Mouse (Mus musculus): ENCODE data around the gene Ptpn1. TPM values are rescaled to one million over a fixed set of nuclear protein-coding genes. Genes with fewer than 3 reads are reported as not detected.

The Ptpn1 gene
- polyA plus RNA-seq, 1 experiment from 2014 or later: 87.3 TPM

GRCm38 (mm10) chr2:167972146-167972545, 40.3 kb downstream of the Ptpn1 start:
- peaks cover 10% of the 10 kb centered on the region for H3K4me1 ChIP-seq (replicated peaks; ENCODE audit: control insufficient read depth, insufficient read depth, low read length)
- 81% methylated on average over 5 of the region's 5 CpGs for whole genome bisulfite sequencing
- H3K9ac ChIP-seq (replicated peaks; ENCODE audit: low read depth, low read length): no peak overlapping the region
- no peak for ATAC-seq
- no peaks in the 10 kb centered on the region for H3K9me3 ChIP-seq (ENCODE audit: control insufficient read depth, low read length)
- no peaks in the 10 kb centered on the region for H3K27me3 ChIP-seq (replicated peaks; ENCODE audit: control insufficient read depth, insufficient read depth, low read length)
- H3K4me3 ChIP-seq (replicated peaks; ENCODE audit: low read length): no peak overlapping the region
- H3K27ac ChIP-seq (ENCODE audit: low read length): no peak overlapping the region
- no peak overlapping the region for H3K4me2 ChIP-seq (ENCODE audit: low read length)
- peaks cover 22% of the 10 kb centered on the region for H3K36me3 ChIP-seq (ENCODE audit: control insufficient read depth, insufficient read depth)

DNA sequence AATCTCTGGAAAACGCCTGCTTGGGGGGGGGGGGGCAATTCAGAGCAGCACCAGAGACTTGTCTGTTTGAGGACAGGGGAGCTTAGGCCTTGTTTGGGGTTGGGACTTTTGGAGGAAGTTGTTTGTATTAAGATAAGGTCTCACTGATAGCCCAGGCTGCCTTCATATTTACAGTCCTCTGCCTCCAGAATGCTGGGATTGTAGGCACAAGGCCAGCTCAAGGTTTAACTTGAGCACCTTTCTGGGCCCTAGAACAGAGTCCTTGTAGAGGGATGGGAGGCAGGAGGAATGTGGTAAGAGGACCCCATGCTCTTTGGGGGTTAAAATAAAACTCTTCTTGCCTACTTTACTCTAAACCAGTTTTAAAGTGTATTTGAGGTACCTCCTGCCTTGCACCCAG, 41.0 kb downstream of the Ptpn1 start:
- H3K27me3 ChIP-seq (replicated peaks; ENCODE audit: control insufficient read depth, insufficient read depth, low read length): no peaks in the 10 kb centered on the region
- H3K27ac ChIP-seq (ENCODE audit: low read length): no peak overlapping the region
- H3K36me3 ChIP-seq (ENCODE audit: control insufficient read depth, insufficient read depth): peaks cover 23% of the 10 kb centered on the region
- H3K9ac ChIP-seq (replicated peaks; ENCODE audit: low read depth, low read length): no peak overlapping the region
- no peak overlapping the region for H3K4me2 ChIP-seq (ENCODE audit: low read length)
- ATAC-seq: no peak
- H3K9me3 ChIP-seq (ENCODE audit: control insufficient read depth, low read length): no peaks in the 10 kb centered on the region
- H3K4me3 ChIP-seq (replicated peaks; ENCODE audit: low read length): no peak overlapping the region
- peaks cover 10% of the 10 kb centered on the region for H3K4me1 ChIP-seq (replicated peaks; ENCODE audit: control insufficient read depth, insufficient read depth, low read length)
- 40% methylated on average over 1 of the region's 1 CpGs for WGBS

DNA sequence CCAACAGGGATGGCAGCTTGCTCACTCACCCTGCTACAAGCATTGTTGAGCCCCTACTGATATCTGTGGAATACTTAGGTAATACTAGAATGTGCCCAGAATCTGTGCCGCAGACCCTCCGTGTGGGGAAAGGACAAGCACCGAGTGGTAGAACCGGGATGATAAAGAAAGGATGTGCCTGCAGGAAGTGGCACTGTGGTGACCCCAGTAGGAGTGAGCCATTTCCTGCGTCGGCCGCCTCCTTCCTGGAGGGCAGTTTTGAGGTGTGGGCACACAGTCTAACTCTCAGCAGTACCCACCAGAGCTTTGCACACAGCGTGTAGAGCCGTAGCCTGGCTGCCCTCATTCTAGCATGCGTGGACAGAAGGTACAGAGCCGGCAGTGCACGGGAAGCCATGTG, 43.9 kb downstream of the Ptpn1 start:
- H3K27me3 ChIP-seq (replicated peaks; ENCODE audit: control insufficient read depth, insufficient read depth, low read length): no peaks in the 10 kb centered on the region
- no peak overlapping the region for H3K27ac ChIP-seq (ENCODE audit: low read length)
- no peak for ATAC-seq
- no peaks in the 10 kb centered on the region for H3K4me1 ChIP-seq (replicated peaks; ENCODE audit: control insufficient read depth, insufficient read depth, low read length)
- peaks cover 19% of the 10 kb centered on the region for H3K36me3 ChIP-seq (ENCODE audit: control insufficient read depth, insufficient read depth)
- no peaks in the 10 kb centered on the region for H3K9me3 ChIP-seq (ENCODE audit: control insufficient read depth, low read length)
- H3K9ac ChIP-seq (replicated peaks; ENCODE audit: low read depth, low read length): no peak overlapping the region
- WGBS: 93% methylated on average over 12 of the region's 12 CpGs
- no peak overlapping the region for H3K4me3 ChIP-seq (replicated peaks; ENCODE audit: low read length)
- H3K4me2 ChIP-seq (ENCODE audit: low read length): no peak overlapping the region

GRCm38 (mm10) chr2:167978271-167978670, 46.4 kb downstream of the Ptpn1 start:
- Histone ChIP-seq H3K27me3 (replicated peaks; ENCODE audit: control insufficient read depth, insufficient read depth, low read length) (no peaks in the 10 kb centered on the region), H3K27ac (ENCODE audit: low read length) (no peak overlapping the region), H3K9me3 (ENCODE audit: control insufficient read depth, low read length) (no peaks in the 10 kb centered on the region), H3K4me2 (ENCODE audit: low read length) (no peak overlapping the region), H3K4me3 (replicated peaks; ENCODE audit: low read length) (no peak overlapping the region), H3K9ac (replicated peaks; ENCODE audit: low read depth, low read length) (no peak overlapping the region), H3K36me3 (ENCODE audit: control insufficient read depth, insufficient read depth) (peaks cover 16% of the 10 kb centered on the region), H3K4me1 (replicated peaks; ENCODE audit: control insufficient read depth, insufficient read depth, low read length) (no peaks in the 10 kb centered on the region)
- WGBS: 96% methylated on average over 10 of the region's 10 CpGs
- no peak for ATAC-seq

GRCm38 (mm10) chr2:167980391-167980790, 48.5 kb downstream of the Ptpn1 start:
- 89% methylated on average over 10 of the region's 10 CpGs for WGBS
- Histone ChIP-seq H3K27me3 (replicated peaks; ENCODE audit: control insufficient read depth, insufficient read depth, low read length) (no peaks in the 10 kb centered on the region), H3K9me3 (ENCODE audit: control insufficient read depth, low read length) (no peaks in the 10 kb centered on the region), H3K9ac (replicated peaks; ENCODE audit: low read depth, low read length) (no peak overlapping the region), H3K4me3 (replicated peaks; ENCODE audit: low read length) (no peak overlapping the region), H3K4me2 (ENCODE audit: low read length) (no peak overlapping the region), H3K4me1 (replicated peaks; ENCODE audit: control insufficient read depth, insufficient read depth, low read length) (no peaks in the 10 kb centered on the region), H3K27ac (ENCODE audit: low read length) (no peak overlapping the region), H3K36me3 (ENCODE audit: control insufficient read depth, insufficient read depth) (peaks cover 9% of the 10 kb centered on the region)
- ATAC-seq: no peak

DNA sequence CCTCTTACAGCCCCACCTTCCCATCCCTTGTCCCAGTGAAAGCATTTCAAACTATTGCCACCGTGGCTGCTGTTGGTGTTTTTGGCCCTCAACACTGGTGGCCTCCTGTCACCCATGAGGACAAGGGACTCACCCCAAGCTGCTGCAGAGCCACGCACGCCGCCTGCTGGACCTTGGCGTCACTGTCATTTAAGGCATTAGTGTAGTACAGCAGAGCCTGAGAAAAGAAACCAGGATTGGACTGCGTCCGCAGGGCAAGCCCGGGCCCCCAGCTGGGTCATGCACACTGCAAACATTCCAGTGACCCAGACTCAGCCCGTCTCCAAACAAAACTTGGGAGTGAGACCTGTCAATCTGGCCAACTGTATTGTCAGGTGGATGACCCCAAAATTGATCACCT, 50.8 kb downstream of the Ptpn1 start:
- H3K9ac ChIP-seq (replicated peaks; ENCODE audit: low read depth, low read length): no peak overlapping the region
- no peaks in the 10 kb centered on the region for H3K27me3 ChIP-seq (replicated peaks; ENCODE audit: control insufficient read depth, insufficient read depth, low read length)
- no peaks in the 10 kb centered on the region for H3K9me3 ChIP-seq (ENCODE audit: control insufficient read depth, low read length)
- no peak overlapping the region for H3K4me2 ChIP-seq (ENCODE audit: low read length)
- 55% methylated on average over 9 of the region's 9 CpGs for WGBS
- no peaks in the 10 kb centered on the region for H3K4me1 ChIP-seq (replicated peaks; ENCODE audit: control insufficient read depth, insufficient read depth, low read length)
- ATAC-seq: no peak
- no peak overlapping the region for H3K27ac ChIP-seq (ENCODE audit: low read length)
- no peaks in the 10 kb centered on the region for H3K36me3 ChIP-seq (ENCODE audit: control insufficient read depth, insufficient read depth)
- no peak overlapping the region for H3K4me3 ChIP-seq (replicated peaks; ENCODE audit: low read length)

- H3K4me2 ChIP-seq (ENCODE audit: low read length): no peak overlapping the region
- WGBS: 90% methylated on average over 5 of the region's 5 CpGs
Observed at GRCm38 (mm10) chr2:167984371-167984770, 52.5 kb downstream of the Ptpn1 start.

DNA sequence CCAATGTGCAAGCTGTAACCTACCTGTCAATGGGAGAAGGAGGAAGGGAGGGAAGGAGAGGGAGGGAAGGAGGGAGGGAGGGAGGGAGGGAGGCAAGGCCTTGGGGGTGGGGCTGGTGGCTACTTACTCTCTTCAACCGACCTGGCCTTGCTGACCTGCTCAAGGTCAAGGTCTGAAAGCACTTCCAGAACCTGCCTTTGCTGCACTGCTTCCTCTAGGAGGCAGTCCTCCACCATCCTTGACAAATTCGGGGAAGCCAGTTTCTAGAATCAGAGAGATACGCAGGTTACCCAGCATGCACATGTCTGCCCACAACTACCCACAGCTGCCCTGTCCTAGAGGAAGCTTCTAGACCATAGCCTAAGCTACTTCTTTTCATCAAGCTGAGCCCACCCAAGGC, 53.1 kb downstream of the Ptpn1 start:
- Histone ChIP-seq H3K9me3 (ENCODE audit: control insufficient read depth, low read length) (no peaks in the 10 kb centered on the region), H3K27ac (ENCODE audit: low read length) (no peak overlapping the region), H3K4me3 (replicated peaks; ENCODE audit: low read length) (no peak overlapping the region), H3K27me3 (replicated peaks; ENCODE audit: control insufficient read depth, insufficient read depth, low read length) (no peaks in the 10 kb centered on the region), H3K4me2 (ENCODE audit: low read length) (no peak overlapping the region), H3K36me3 (ENCODE audit: control insufficient read depth, insufficient read depth) (no peaks in the 10 kb centered on the region), H3K4me1 (replicated peaks; ENCODE audit: control insufficient read depth, insufficient read depth, low read length) (peaks cover 7% of the 10 kb centered on the region), H3K9ac (replicated peaks; ENCODE audit: low read depth, low read length) (no peak overlapping the region)
- WGBS: 49% methylated on average over 3 of the region's 3 CpGs
- no peak for ATAC-seq

More at GRCm38 (mm10) chr2:167984371-167984770, 52.5 kb downstream of the Ptpn1 start:
- Histone ChIP-seq H3K4me3 (replicated peaks; ENCODE audit: low read length) (no peak overlapping the region), H3K27me3 (replicated peaks; ENCODE audit: control insufficient read depth, insufficient read depth, low read length) (no peaks in the 10 kb centered on the region), H3K36me3 (ENCODE audit: control insufficient read depth, insufficient read depth) (no peaks in the 10 kb centered on the region), H3K9me3 (ENCODE audit: control insufficient read depth, low read length) (no peaks in the 10 kb centered on the region), H3K9ac (replicated peaks; ENCODE audit: low read depth, low read length) (no peak overlapping the region), H3K4me1 (replicated peaks; ENCODE audit: control insufficient read depth, insufficient read depth, low read length) (peaks cover 4% of the 10 kb centered on the region), H3K27ac (ENCODE audit: low read length) (no peak overlapping the region)
- no peak for ATAC-seq

DNA sequence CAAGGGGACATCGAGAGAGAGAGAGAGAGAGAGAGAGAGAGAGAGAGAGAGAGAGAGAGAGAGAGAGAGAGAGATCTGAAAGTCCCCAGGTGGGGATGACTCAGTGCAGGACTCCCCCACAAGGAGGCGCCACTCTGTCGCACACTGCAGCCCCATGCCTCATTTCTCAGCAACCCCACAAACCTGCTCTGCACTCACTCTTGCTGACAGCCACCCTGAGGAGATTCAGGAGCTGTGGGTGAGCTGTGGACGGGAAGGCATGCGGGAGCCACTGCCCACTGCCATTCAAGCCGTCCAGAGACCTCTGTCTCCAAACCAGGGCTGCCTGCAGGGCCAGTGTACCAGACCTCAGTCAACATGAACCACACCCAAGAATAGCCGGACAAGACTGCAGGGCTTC, 54.9 kb downstream of the Ptpn1 start:
- no peaks in the 10 kb centered on the region for H3K36me3 ChIP-seq (ENCODE audit: control insufficient read depth, insufficient read depth)
- no peak overlapping the region for H3K27ac ChIP-seq (ENCODE audit: low read length)
- H3K4me3 ChIP-seq (replicated peaks; ENCODE audit: low read length): no peak overlapping the region
- H3K4me1 ChIP-seq (replicated peaks; ENCODE audit: control insufficient read depth, insufficient read depth, low read length): peaks cover 7% of the 10 kb centered on the region
- no peak for ATAC-seq
- no peak overlapping the region for H3K9ac ChIP-seq (replicated peaks; ENCODE audit: low read depth, low read length)
- H3K9me3 ChIP-seq (ENCODE audit: control insufficient read depth, low read length): no peaks in the 10 kb centered on the region
- no peak overlapping the region for H3K4me2 ChIP-seq (ENCODE audit: low read length)
- H3K27me3 ChIP-seq (replicated peaks; ENCODE audit: control insufficient read depth, insufficient read depth, low read length): no peaks in the 10 kb centered on the region
- 24% methylated on average over 7 of the region's 7 CpGs for WGBS

DNA sequence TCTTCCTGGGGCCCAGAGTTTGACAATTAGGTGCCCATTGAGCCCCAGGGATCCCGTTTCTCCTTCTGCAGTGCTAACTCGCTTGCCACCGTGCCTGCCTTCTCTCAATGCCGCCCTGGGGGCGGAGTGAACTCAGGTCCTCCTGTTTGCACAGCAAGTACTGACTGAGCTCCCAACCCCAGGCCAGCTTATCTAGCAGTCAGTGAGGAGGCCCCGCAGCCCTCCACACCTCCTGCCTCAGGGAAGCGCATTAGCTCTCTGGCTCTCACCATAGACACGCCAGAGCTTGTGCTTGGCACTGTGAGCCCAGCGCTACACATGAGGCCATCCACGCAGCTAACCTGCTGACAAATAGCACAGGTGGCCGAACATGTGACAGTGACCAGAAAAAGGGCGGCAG, 55.8 kb downstream of the Ptpn1 start:
- WGBS: 60% methylated on average over 12 of the region's 12 CpGs
- Histone ChIP-seq H3K4me2 (ENCODE audit: low read length) (no peak overlapping the region), H3K4me1 (replicated peaks; ENCODE audit: control insufficient read depth, insufficient read depth, low read length) (peaks cover 7% of the 10 kb centered on the region), H3K36me3 (ENCODE audit: control insufficient read depth, insufficient read depth) (no peaks in the 10 kb centered on the region), H3K9ac (replicated peaks; ENCODE audit: low read depth, low read length) (no peak overlapping the region), H3K27ac (ENCODE audit: low read length) (no peak overlapping the region), H3K4me3 (replicated peaks; ENCODE audit: low read length) (no peak overlapping the region), H3K9me3 (ENCODE audit: control insufficient read depth, low read length) (no peaks in the 10 kb centered on the region), H3K27me3 (replicated peaks; ENCODE audit: control insufficient read depth, insufficient read depth, low read length) (no peaks in the 10 kb centered on the region)
- ATAC-seq: no peak

Measured in forebrain, embryonic 16.5 days (tissue).